Mouse (Mus musculus): ENCODE results near the gene Frmd7. TPM values are rescaled to one million over a fixed set of nuclear protein-coding genes. Genes with fewer than 3 reads are reported as not detected.

Gene Frmd7
- polyA plus RNA-seq (2016; fragmentation: Nextera tagmentation; extraction: Ambion mirVana) = 0.40 and 0.82 TPM in 2 replicates

- Histone ChIP-seq H3K4me1 (no peaks in the 10 kb centered on the region), H3K9me3 (no peaks in the 10 kb centered on the region), H3K27ac (replicated peaks) (no peak within 1 kb of the TSS), H3K4me3 (no peak within 1 kb of the TSS), H3K27me3 (replicated peaks; ENCODE audit: low read depth, poor library complexity, severe bottlenecking) (peaks cover 31% of the 10 kb centered on the region), H3K36me3 (replicated peaks) (no peaks in the 10 kb centered on the region)
- no peak for DNase-seq (ENCODE audit: low spot score)
- WGBS = 73% methylated on average over 14 of the region's 14 CpGs
Measured at GRCm38 (mm10) chrX:50942610-50943009, at the start of gene Frmd7. Frmd7 (minus strand) TSS chrX:50942710.

DNA sequence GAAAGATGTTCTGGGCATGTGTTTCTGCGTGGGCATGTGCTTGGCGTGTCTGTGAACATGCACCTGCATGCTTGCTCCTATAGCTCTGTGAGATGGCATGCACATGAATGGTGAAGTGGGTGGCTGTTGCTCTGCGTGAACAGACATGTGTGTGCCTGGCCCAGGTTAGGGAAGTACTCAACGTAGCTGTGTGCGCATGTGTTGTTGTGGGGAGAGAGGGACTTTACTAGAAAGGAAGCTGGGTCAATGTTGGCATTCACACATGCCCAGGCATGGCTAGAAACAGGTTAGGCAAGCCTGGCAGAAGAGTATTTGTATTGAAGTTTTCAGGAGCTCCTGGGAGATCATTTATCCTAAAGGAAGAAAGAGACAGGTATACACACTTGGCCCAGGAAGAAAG is 48.8 kb upstream of the Frmd7 start:
- H3K4me1 ChIP-seq = no peaks in the 10 kb centered on the region
- peaks cover 22% of the 10 kb centered on the region; the same call in 1 of the 2 replicates for H3K27me3 ChIP-seq (replicated peaks; ENCODE audit: low read depth, poor library complexity, severe bottlenecking)
- no peak for DNase-seq (ENCODE audit: low spot score)
- WGBS = 90% methylated on average over 5 of the region's 5 CpGs
- H3K9me3 ChIP-seq = no peaks in the 10 kb centered on the region
- peaks cover 2% of the 10 kb centered on the region; the same call in 1 of the 2 replicates for H3K36me3 ChIP-seq (replicated peaks)
- no peak overlapping the region for H3K4me3 ChIP-seq
- H3K27ac ChIP-seq (replicated peaks) = no peak overlapping the region

- WGBS = 87% methylated on average over 6 of the region's 6 CpGs
- DNase-seq (ENCODE audit: low spot score) = no peak
Measured at GRCm38 (mm10) chrX:50989940-50990339, 47.4 kb upstream of the Frmd7 start.

DNA sequence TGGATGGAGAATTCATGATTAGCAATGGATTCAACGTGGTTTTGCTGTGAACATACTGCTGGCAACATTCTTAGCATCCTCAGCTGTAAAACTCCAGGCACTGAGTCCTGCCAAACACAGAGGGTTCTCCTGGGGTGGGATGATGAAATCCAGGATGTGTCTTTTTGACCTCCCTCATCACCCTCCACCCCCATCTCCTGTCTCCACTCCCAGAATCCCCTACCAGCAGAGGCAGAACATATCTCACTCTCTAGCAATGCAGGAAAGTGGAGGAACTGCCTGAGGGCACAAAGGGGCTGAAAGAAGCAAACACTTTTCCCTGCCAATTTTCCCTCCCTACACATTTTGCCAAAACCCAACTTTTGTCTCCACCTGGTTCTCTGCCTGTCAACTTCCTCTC is 46.1 kb upstream of the Frmd7 start:
- WGBS = 47% methylated on average over 1 of the region's 1 CpGs
- no peak overlapping the region for H3K4me3 ChIP-seq
- H3K9me3 ChIP-seq = no peaks in the 10 kb centered on the region
- H3K4me1 ChIP-seq = no peaks in the 10 kb centered on the region
- no peaks in the 10 kb centered on the region for H3K36me3 ChIP-seq (replicated peaks)
- DNase-seq (ENCODE audit: low spot score) = peak; percentile 8
- H3K27me3 ChIP-seq (replicated peaks; ENCODE audit: low read depth, poor library complexity, severe bottlenecking) = peaks cover 27% of the 10 kb centered on the region
- H3K27ac ChIP-seq (replicated peaks) = no peak overlapping the region

More at GRCm38 (mm10) chrX:50989940-50990339, 47.4 kb upstream of the Frmd7 start:
- H3K4me1 ChIP-seq = no peaks in the 10 kb centered on the region
- H3K27ac ChIP-seq (replicated peaks) = no peak overlapping the region
- H3K4me3 ChIP-seq = no peak overlapping the region
- no peaks in the 10 kb centered on the region for H3K36me3 ChIP-seq (replicated peaks)
- peaks cover 22% of the 10 kb centered on the region; the same call in 1 of the 2 replicates for H3K27me3 ChIP-seq (replicated peaks; ENCODE audit: low read depth, poor library complexity, severe bottlenecking)
- no peaks in the 10 kb centered on the region for H3K9me3 ChIP-seq

DNA sequence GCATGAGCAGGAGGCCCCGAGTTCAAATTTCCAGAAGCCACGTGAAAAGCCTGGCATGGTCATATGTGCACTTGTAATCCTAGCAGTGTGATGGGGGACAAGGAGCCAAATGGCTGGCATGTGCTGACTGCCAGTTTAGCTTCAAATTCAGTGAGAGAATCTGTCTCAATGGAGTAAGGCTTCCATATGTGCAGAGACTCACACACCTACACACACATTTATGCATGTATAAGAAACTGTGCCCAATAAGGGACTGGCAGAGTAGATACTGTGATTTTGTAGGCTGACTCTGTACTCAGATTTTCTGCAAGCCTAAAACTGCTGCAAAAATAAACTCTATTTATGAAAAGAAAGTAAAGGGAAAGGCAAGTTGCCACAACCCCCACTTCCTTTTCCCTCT is 35.9 kb upstream of the Frmd7 start:
- DNase-seq (ENCODE audit: low spot score) = no peak
- H3K4me1 ChIP-seq = no peaks in the 10 kb centered on the region
- 0 out of 2 replicates have a peak, but pooled peaks cover 4% of the 10 kb centered on the region for H3K27me3 ChIP-seq (replicated peaks; ENCODE audit: low read depth, poor library complexity, severe bottlenecking)
- 76% methylated on average over 2 of the region's 2 CpGs for WGBS
- no peaks in the 10 kb centered on the region for H3K36me3 ChIP-seq (replicated peaks)
- H3K9me3 ChIP-seq = no peaks in the 10 kb centered on the region
- no peak overlapping the region for H3K4me3 ChIP-seq
- H3K27ac ChIP-seq (replicated peaks) = no peak overlapping the region

DNA sequence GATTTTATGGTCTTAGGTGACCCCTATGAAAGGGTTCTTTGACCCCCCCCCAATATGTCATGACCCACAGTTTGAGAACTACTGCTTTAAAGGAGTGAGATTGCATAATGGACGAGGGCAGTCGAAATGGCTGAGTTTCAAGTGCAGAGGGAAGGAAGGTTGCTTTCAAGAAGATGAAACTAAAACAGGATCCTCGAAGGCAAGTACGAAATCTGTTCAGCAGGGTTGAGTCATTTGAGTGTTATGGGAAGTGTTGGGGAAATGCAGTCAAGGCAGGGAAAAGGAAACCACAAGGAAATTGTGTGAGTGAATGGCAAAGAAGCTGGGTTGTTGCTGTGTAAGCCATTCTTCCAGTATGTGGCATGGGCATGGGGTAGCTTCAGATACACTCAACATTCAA is 29.6 kb upstream of the Frmd7 start:
- H3K9me3 ChIP-seq = no peaks in the 10 kb centered on the region
- no peak overlapping the region for H3K4me3 ChIP-seq
- H3K36me3 ChIP-seq (replicated peaks) = no peaks in the 10 kb centered on the region
- H3K27ac ChIP-seq (replicated peaks) = no peak overlapping the region
- WGBS = 84% methylated on average over 4 of the region's 4 CpGs
- H3K27me3 ChIP-seq (replicated peaks; ENCODE audit: low read depth, poor library complexity, severe bottlenecking) = peaks cover 15% of the 10 kb centered on the region; the same call in 1 of the 2 replicates
- DNase-seq (ENCODE audit: low spot score) = no peak
- no peaks in the 10 kb centered on the region for H3K4me1 ChIP-seq

DNA sequence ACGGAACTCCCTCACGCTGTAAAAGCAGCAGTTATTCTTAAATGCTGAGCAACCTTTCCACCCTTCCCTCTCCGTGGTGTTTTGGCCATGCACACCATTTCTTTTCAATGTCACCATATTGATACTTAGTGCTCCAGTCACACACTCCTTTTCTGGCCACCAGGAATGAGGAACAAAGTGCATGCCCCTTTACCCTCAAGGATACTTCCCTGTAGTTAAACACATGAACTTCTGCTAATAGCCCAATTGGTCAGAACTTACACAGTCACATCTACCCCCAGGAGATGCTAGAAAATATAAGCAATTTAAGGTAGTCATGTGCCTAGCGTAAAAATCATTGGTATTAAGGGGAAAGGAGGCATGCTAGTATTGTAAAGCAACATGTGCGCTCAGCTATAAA is 27.4 kb upstream of the Frmd7 start:
- Histone ChIP-seq H3K4me1 (no peaks in the 10 kb centered on the region), H3K36me3 (replicated peaks) (no peaks in the 10 kb centered on the region), H3K27ac (replicated peaks) (no peak overlapping the region), H3K9me3 (no peaks in the 10 kb centered on the region), H3K27me3 (replicated peaks; ENCODE audit: low read depth, poor library complexity, severe bottlenecking) (peaks cover 20% of the 10 kb centered on the region; the same call in 1 of the 2 replicates), H3K4me3 (no peak overlapping the region)
- no peak for DNase-seq (ENCODE audit: low spot score)
- 85% methylated on average over 5 of the region's 5 CpGs for WGBS

GRCm38 (mm10) chrX:50968157-50968932 is 25.8 kb upstream of the Frmd7 start:
- H3K27me3 ChIP-seq (replicated peaks; ENCODE audit: low read depth, poor library complexity, severe bottlenecking) = peaks cover 20% of the 10 kb centered on the region
- DNase-seq (ENCODE audit: low spot score) = peak; percentile 49
- H3K4me1 ChIP-seq = no peaks in the 10 kb centered on the region
- no peaks in the 10 kb centered on the region for H3K36me3 ChIP-seq (replicated peaks)
- no peak overlapping the region; the same call in 1 of the 2 replicates for H3K27ac ChIP-seq (replicated peaks)
- 58% methylated on average over 10 of the region's 10 CpGs for WGBS
- H3K9me3 ChIP-seq = no peaks in the 10 kb centered on the region
- no peak overlapping the region for H3K4me3 ChIP-seq

GRCm38 (mm10) chrX:50965157-50965556 is 22.6 kb upstream of the Frmd7 start:
- H3K27ac ChIP-seq (replicated peaks) = no peak overlapping the region
- WGBS = 79% methylated on average over 3 of the region's 3 CpGs
- DNase-seq (ENCODE audit: low spot score) = no peak
- H3K4me3 ChIP-seq = no peak overlapping the region
- no peaks in the 10 kb centered on the region for H3K9me3 ChIP-seq
- peaks cover 16% of the 10 kb centered on the region for H3K27me3 ChIP-seq (replicated peaks; ENCODE audit: low read depth, poor library complexity, severe bottlenecking)
- no peaks in the 10 kb centered on the region for H3K36me3 ChIP-seq (replicated peaks)
- H3K4me1 ChIP-seq = no peaks in the 10 kb centered on the region

- WGBS = 57% methylated on average over 6 of the region's 6 CpGs
- H3K27ac ChIP-seq (replicated peaks) = no peak overlapping the region
- DNase-seq (ENCODE audit: low spot score) = no peak
- no peak overlapping the region for H3K4me3 ChIP-seq
- H3K27me3 ChIP-seq (replicated peaks; ENCODE audit: low read depth, poor library complexity, severe bottlenecking) = peaks cover 8% of the 10 kb centered on the region; the same call in 1 of the 2 replicates
- H3K4me1 ChIP-seq = no peaks in the 10 kb centered on the region
- H3K36me3 ChIP-seq (replicated peaks) = no peaks in the 10 kb centered on the region
- no peaks in the 10 kb centered on the region for H3K9me3 ChIP-seq
Measured at GRCm38 (mm10) chrX:50962955-50963354, 20.4 kb upstream of the Frmd7 start.

GRCm38 (mm10) chrX:50948633-50949032 is 6.1 kb upstream of the Frmd7 start:
- H3K9me3 ChIP-seq = no peaks in the 10 kb centered on the region
- peaks cover 8% of the 10 kb centered on the region; the same call in 1 of the 2 replicates for H3K27me3 ChIP-seq (replicated peaks; ENCODE audit: low read depth, poor library complexity, severe bottlenecking)
- DNase-seq (ENCODE audit: low spot score) = no peak
- 44% methylated on average over 2 of the region's 2 CpGs for WGBS
- no peak overlapping the region for H3K4me3 ChIP-seq
- no peak overlapping the region for H3K27ac ChIP-seq (replicated peaks)
- H3K36me3 ChIP-seq (replicated peaks) = no peaks in the 10 kb centered on the region
- no peaks in the 10 kb centered on the region for H3K4me1 ChIP-seq

DNA sequence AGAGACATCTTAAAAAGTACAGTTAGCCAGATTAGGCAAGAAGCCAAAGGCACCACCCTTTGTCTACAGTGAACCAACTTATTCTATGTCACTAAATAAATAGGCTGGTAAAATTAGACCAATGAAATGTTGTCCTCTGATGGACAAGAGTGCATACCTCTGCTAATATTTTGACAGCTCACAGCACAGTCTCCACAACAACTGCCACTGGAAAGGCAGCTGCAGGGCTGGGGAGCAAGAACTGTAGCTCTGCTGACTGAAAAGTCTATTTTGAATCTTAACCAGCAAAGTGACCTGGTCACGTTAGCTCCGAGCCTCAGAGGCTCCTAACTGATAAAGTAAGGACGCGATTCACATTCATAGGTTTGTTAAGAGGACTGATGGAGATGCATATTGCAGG is 5.6 kb upstream of the Frmd7 start:
- WGBS = 84% methylated on average over 4 of the region's 4 CpGs
- no peak overlapping the region for H3K27ac ChIP-seq (replicated peaks)
- peaks cover 11% of the 10 kb centered on the region; the same call in 1 of the 2 replicates for H3K27me3 ChIP-seq (replicated peaks; ENCODE audit: low read depth, poor library complexity, severe bottlenecking)
- H3K4me1 ChIP-seq = no peaks in the 10 kb centered on the region
- no peaks in the 10 kb centered on the region for H3K36me3 ChIP-seq (replicated peaks)
- H3K4me3 ChIP-seq = no peak overlapping the region
- no peak for DNase-seq (ENCODE audit: low spot score)
- H3K9me3 ChIP-seq = no peaks in the 10 kb centered on the region

GRCm38 (mm10) chrX:50937117-50937516 is 5.4 kb downstream of the Frmd7 start:
- no peak for DNase-seq (ENCODE audit: low spot score)
- WGBS = 93% methylated on average over 3 of the region's 3 CpGs
- no peak overlapping the region for H3K4me3 ChIP-seq
- no peak overlapping the region for H3K27ac ChIP-seq (replicated peaks)
- H3K4me1 ChIP-seq = peaks cover 15% of the 10 kb centered on the region
- H3K9me3 ChIP-seq = no peaks in the 10 kb centered on the region
- H3K36me3 ChIP-seq (replicated peaks) = no peaks in the 10 kb centered on the region
- peaks cover 43% of the 10 kb centered on the region for H3K27me3 ChIP-seq (replicated peaks; ENCODE audit: low read depth, poor library complexity, severe bottlenecking)

Measured in embryonic facial prominence, embryonic 10.5 days (tissue).